Mouse (Mus musculus): ENCODE data around the gene H2-DMb1. TPM values are rescaled to one million over a fixed set of nuclear protein-coding genes. Genes with fewer than 3 reads are reported as not detected.

H2-DMb1 gene
- polyA plus RNA-seq, 1 experiment from 2014 or later = 0.43 TPM

- Histone ChIP-seq H3K4me1 (ENCODE audit: control insufficient read depth, insufficient read depth, low read length) (peaks cover 15% of the 10 kb centered on the region), H3K4me2 (ENCODE audit: low read depth, low read length) (peak overlapping the region; percentile 99), H3K36me3 (ENCODE audit: control insufficient read depth, insufficient read depth, low read length) (peaks cover 63% of the 10 kb centered on the region), H3K9ac (replicated peaks; ENCODE audit: low read depth, low read length) (peak overlapping the region; percentile 87; the same call in 1 of the 2 replicates), H3K4me3 (ENCODE audit: low read depth, low read length) (peak overlapping the region; percentile 97), H3K27ac (ENCODE audit: low read depth, low read length) (no peak overlapping the region), H3K9me3 (ENCODE audit: control insufficient read depth, low read length) (no peaks in the 10 kb centered on the region), H3K27me3 (ENCODE audit: control insufficient read depth, insufficient read depth, low read length) (no peaks in the 10 kb centered on the region)
- ATAC-seq (ENCODE audit: low read depth) = no peak
- WGBS = 43% methylated on average over 7 of the region's 7 CpGs
These were observed 36.0 kb upstream of the H2-DMb1 start for GRCm38 (mm10) chr17:34116736-34117370.

DNA sequence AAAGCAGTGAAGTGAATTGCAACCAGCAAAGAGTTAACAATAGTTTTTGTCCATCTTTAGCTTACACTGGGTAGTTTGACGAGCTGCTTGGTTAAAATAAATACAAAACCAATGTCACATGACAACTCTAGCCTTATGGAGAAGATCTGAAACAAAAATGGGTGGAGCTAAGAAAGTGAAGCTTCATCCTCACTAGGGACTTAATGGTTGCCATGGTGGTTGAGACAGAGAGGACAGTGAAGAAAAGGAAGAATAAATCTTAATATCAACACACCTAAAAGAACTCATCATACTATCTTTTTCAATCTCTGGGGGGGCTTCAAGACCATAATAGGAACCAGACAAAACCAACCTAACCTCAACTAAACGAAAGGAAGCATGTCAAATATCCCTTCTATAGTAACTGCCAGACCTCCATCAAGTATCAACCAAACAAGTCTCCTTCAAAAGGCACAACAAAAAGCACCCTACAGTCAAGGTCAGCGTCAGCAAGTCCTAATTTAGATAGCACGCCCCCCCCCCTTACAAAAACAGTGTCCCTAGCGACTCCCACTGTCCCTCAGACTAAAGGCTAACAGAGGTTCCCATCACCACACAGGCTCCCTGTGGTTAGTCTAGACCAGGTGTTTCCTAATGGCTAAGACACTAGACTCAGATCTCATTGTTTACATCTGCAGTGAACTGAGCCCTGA lies 35.3 kb upstream of the H2-DMb1 start:
- H3K4me3 ChIP-seq (ENCODE audit: low read depth, low read length) = peak overlapping the region; percentile 97
- peaks cover 15% of the 10 kb centered on the region for H3K4me1 ChIP-seq (ENCODE audit: control insufficient read depth, insufficient read depth, low read length)
- H3K36me3 ChIP-seq (ENCODE audit: control insufficient read depth, insufficient read depth, low read length) = peaks cover 55% of the 10 kb centered on the region
- H3K4me2 ChIP-seq (ENCODE audit: low read depth, low read length) = peak overlapping the region; percentile 99
- peak overlapping the region; percentile 100; the same call in 1 of the 2 replicates for H3K27ac ChIP-seq (ENCODE audit: low read depth, low read length)
- WGBS = 0% methylated on average over 5 of the region's 5 CpGs
- no peaks in the 10 kb centered on the region for H3K9me3 ChIP-seq (ENCODE audit: control insufficient read depth, low read length)
- no peaks in the 10 kb centered on the region for H3K27me3 ChIP-seq (ENCODE audit: control insufficient read depth, insufficient read depth, low read length)
- no peak for ATAC-seq (ENCODE audit: low read depth)
- peak overlapping the region; percentile 87 for H3K9ac ChIP-seq (replicated peaks; ENCODE audit: low read depth, low read length)

DNA sequence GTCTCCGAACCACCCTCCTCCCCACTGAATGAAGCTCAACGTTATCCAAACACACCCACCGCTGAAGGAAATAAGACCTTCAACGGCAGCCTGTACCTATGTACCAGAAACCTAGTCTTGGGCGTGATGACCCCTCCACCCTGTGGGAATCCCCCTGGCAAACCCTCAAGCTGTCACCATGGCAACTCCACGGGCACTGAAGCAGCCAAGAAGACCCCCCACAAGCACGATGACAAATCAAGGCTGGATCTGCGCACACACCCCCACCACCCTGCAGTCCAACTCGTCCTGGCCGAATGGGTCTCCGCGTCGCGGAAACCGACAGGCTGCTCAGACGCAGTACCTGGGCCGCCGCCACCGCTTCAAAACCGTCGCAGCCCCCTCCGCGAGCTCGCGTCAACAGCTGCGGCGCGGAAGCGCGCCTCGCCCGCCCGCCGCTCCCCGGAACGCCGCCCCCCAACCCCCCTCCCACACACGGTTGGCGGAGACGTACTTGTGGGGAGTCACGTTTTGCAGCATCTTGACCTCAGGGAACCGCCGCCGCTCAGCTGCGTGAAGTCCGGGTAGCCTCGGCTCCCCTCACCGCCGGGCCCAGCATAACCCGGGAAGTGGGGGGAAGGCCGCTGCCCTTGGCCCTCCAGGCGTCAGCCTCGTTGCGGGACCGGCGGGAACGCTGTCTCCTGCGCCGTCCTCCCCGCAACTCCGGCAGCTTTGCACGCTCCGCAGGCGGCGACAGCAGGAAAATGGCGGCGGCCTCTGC lies 34.6 kb upstream of the H2-DMb1 start:
- Histone ChIP-seq H3K4me2 (ENCODE audit: low read depth, low read length) (peak overlapping the region; percentile 99), H3K4me1 (ENCODE audit: control insufficient read depth, insufficient read depth, low read length) (peaks cover 15% of the 10 kb centered on the region), H3K36me3 (ENCODE audit: control insufficient read depth, insufficient read depth, low read length) (peaks cover 48% of the 10 kb centered on the region), H3K4me3 (ENCODE audit: low read depth, low read length) (peak overlapping the region; percentile 97), H3K27ac (ENCODE audit: low read depth, low read length) (peak overlapping the region; percentile 100), H3K9ac (replicated peaks; ENCODE audit: low read depth, low read length) (peak overlapping the region; percentile 87), H3K27me3 (ENCODE audit: control insufficient read depth, insufficient read depth, low read length) (no peaks in the 10 kb centered on the region), H3K9me3 (ENCODE audit: control insufficient read depth, low read length) (no peaks in the 10 kb centered on the region)
- WGBS = under 1% methylated on average over 63 of the region's 67 CpGs
- ATAC-seq (ENCODE audit: low read depth) = no peak

GRCm38 (mm10) chr17:34118873-34119248 lies 34.0 kb upstream of the H2-DMb1 start:
- Histone ChIP-seq H3K4me3 (ENCODE audit: low read depth, low read length) (peak overlapping the region; percentile 97), H3K4me1 (ENCODE audit: control insufficient read depth, insufficient read depth, low read length) (peaks cover 21% of the 10 kb centered on the region), H3K27ac (ENCODE audit: low read depth, low read length) (peak overlapping the region; percentile 100), H3K9ac (replicated peaks; ENCODE audit: low read depth, low read length) (peak overlapping the region; percentile 87), H3K27me3 (ENCODE audit: control insufficient read depth, insufficient read depth, low read length) (no peaks in the 10 kb centered on the region), H3K4me2 (ENCODE audit: low read depth, low read length) (peak overlapping the region; percentile 99), H3K36me3 (ENCODE audit: control insufficient read depth, insufficient read depth, low read length) (peaks cover 43% of the 10 kb centered on the region), H3K9me3 (ENCODE audit: control insufficient read depth, low read length) (no peaks in the 10 kb centered on the region)
- under 1% methylated on average over 38 of the region's 38 CpGs for WGBS
- no peak; the same call in 1 of the 2 replicates for ATAC-seq (ENCODE audit: low read depth)

GRCm38 (mm10) chr17:34119249-34120179 lies 33.4 kb upstream of the H2-DMb1 start, which contains the start of gene H2-DMa:
Gene H2-DMa, plus strand, starts transcription at chr17:34119541.
- peak; percentile 78 for ATAC-seq (ENCODE audit: low read depth)
- H3K4me2 ChIP-seq (ENCODE audit: low read depth, low read length) = peak within 1 kb of the TSS; percentile 99
- no peaks in the 10 kb centered on the region for H3K27me3 ChIP-seq (ENCODE audit: control insufficient read depth, insufficient read depth, low read length)
- peak within 1 kb of the TSS; percentile 97 for H3K4me3 ChIP-seq (ENCODE audit: low read depth, low read length)
- peaks cover 24% of the 10 kb centered on the region for H3K4me1 ChIP-seq (ENCODE audit: control insufficient read depth, insufficient read depth, low read length)
- WGBS = under 1% methylated on average over 84 of the region's 96 CpGs
- no peaks in the 10 kb centered on the region for H3K9me3 ChIP-seq (ENCODE audit: control insufficient read depth, low read length)
- peaks cover 36% of the 10 kb centered on the region for H3K36me3 ChIP-seq (ENCODE audit: control insufficient read depth, insufficient read depth, low read length)
- peak within 1 kb of the TSS; percentile 98 for H3K9ac ChIP-seq (replicated peaks; ENCODE audit: low read depth, low read length)
- peak within 1 kb of the TSS; percentile 100 for H3K27ac ChIP-seq (ENCODE audit: low read depth, low read length)

DNA sequence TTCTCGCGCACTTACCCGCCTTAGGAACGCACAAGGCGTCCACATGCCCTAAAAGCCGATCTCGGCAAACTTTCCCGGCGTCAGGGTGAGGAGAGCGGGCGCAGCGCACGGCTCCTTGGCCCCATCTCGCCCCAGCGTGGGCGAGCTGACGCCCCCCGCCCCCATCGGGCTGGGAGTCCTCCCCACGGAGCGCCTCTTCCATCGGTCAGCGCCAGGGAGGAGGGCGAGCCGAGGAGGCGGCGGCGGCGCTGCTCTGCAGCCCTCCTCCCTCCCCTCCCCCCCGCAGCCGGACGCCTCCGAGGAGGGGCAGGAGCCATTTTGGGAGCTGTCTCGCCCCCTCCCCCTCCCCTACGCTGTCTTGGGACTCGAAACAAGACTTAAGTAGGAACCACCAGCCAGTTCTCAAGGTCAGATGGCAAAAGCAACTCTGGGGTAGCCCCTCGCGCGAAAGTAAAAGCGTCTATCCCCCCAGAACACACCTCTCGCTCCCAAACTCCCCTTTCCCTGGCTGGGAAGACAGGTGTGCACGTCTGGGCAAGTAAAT lies 32.6 kb upstream of the H2-DMb1 start:
- Histone ChIP-seq H3K36me3 (ENCODE audit: control insufficient read depth, insufficient read depth, low read length) (peaks cover 29% of the 10 kb centered on the region), H3K9me3 (ENCODE audit: control insufficient read depth, low read length) (no peaks in the 10 kb centered on the region), H3K4me3 (ENCODE audit: low read depth, low read length) (peak overlapping the region; percentile 97), H3K27me3 (ENCODE audit: control insufficient read depth, insufficient read depth, low read length) (no peaks in the 10 kb centered on the region), H3K9ac (replicated peaks; ENCODE audit: low read depth, low read length) (peak overlapping the region; percentile 98), H3K4me1 (ENCODE audit: control insufficient read depth, insufficient read depth, low read length) (peaks cover 24% of the 10 kb centered on the region), H3K4me2 (ENCODE audit: low read depth, low read length) (peak overlapping the region; percentile 99), H3K27ac (ENCODE audit: low read depth, low read length) (peak overlapping the region; percentile 100)
- ATAC-seq (ENCODE audit: low read depth) = no peak
- WGBS = 3% methylated on average over 39 of the region's 42 CpGs

DNA sequence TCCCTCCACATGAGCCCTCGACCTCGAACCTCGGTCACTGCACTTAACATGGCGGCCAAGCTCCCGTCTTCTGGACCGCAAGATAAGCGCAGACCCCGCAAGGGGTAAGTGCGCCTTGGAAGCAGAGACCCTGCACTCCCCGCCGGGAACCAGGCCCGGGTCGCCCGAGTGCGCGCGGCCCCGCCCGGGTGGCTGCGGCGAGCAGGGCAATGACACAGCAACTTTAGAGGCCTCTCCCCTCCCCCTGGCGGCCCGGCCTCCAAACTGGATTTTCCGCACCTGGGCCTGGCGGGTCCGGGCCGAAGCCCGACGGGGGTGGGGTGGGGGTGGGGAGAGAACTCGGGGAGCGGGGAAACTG lies 32.1 kb upstream of the H2-DMb1 start:
- Histone ChIP-seq H3K36me3 (ENCODE audit: control insufficient read depth, insufficient read depth, low read length) (peaks cover 23% of the 10 kb centered on the region), H3K9ac (replicated peaks; ENCODE audit: low read depth, low read length) (peak overlapping the region; percentile 98), H3K27ac (ENCODE audit: low read depth, low read length) (peak overlapping the region; percentile 100), H3K9me3 (ENCODE audit: control insufficient read depth, low read length) (no peaks in the 10 kb centered on the region), H3K4me1 (ENCODE audit: control insufficient read depth, insufficient read depth, low read length) (peaks cover 24% of the 10 kb centered on the region), H3K4me3 (ENCODE audit: low read depth, low read length) (peak overlapping the region; percentile 97), H3K4me2 (ENCODE audit: low read depth, low read length) (peak overlapping the region; percentile 99), H3K27me3 (ENCODE audit: control insufficient read depth, insufficient read depth, low read length) (no peaks in the 10 kb centered on the region)
- ATAC-seq (ENCODE audit: low read depth) = peak; percentile 0; the same call in 1 of the 2 replicates
- WGBS = under 1% methylated on average over 31 of the region's 31 CpGs

Measured in neural tube, embryonic 14.5 days (tissue).